Mouse (Mus musculus) cortical plate, adult 2 months (tissue): ENCODE results near the gene Slc16a13.

Experiments
- CTCF ChIP-seq: fragments of 200-500 bp; IDR thresholded peaks from 2 replicates; pipeline ENCODE4 v1.5.1; 2011; ENCODE audit warnings: mild to moderate bottlenecking, control low read depth, low read length; ENCODE audit not compliant: insufficient read depth; ENCODE audit errors: extremely low read depth
- POLR2A ChIP-seq: fragments of 200-500 bp; IDR thresholded peaks from 2 replicates; pipeline ENCODE4 v1.6.1; 2011; ENCODE audit warnings: mild to moderate bottlenecking, low read length, control low read depth; ENCODE audit not compliant: insufficient read depth; ENCODE audit errors: extremely low read depth

- TF ChIP-seq POLR2A (no peak), CTCF (no peak)
Measured at GRCm38 (mm10) chr11:70233016-70233415, 12.2 kb upstream of the Slc16a13 start.
